Mouse (Mus musculus): Measurements from ENCODE around the gene Col9a2. TPM values are rescaled to one million over a fixed set of nuclear protein-coding genes. Genes with fewer than 3 reads are reported as not detected.

Gene Col9a2
- total and polyA plus RNA-seq, 2 experiments from 2014 or later: 19.7 to 38.4 TPM

GRCm38 (mm10) chr4:121028146-121028545 is 11.0 kb upstream of the Col9a2 start:
- ATAC-seq (ENCODE audit: low FRiP score): no peak
- Histone ChIP-seq H3K4me1 (ENCODE audit: insufficient read depth, low read length) (no peaks in the 10 kb centered on the region), H3K9ac (replicated peaks; ENCODE audit: low read length, poor library complexity, severe bottlenecking) (no peak overlapping the region), H3K9me3 (ENCODE audit: low read length) (no peaks in the 10 kb centered on the region), H3K27ac (ENCODE audit: low read depth, low read length) (no peak overlapping the region), H3K27me3 (ENCODE audit: insufficient read depth, low read length) (no peaks in the 10 kb centered on the region), H3K4me2 (ENCODE audit: low read depth, low read length, poor library complexity, severe bottlenecking) (no peak overlapping the region), H3K36me3 (ENCODE audit: insufficient read depth, low read length) (no peaks in the 10 kb centered on the region), H3K4me3 (ENCODE audit: low read depth, low read length) (no peak overlapping the region)
- 89% methylated on average over 1 of the region's 1 CpGs for WGBS
- TF ChIP-seq CTCF (IDR thresholded peaks at IDR 0.05): no peak
- no peak for DNase-seq (ENCODE audit: low spot score)

- H3K4me2 ChIP-seq (ENCODE audit: low read depth, low read length, poor library complexity, severe bottlenecking): no peak overlapping the region
- H3K4me3 ChIP-seq (ENCODE audit: low read depth, low read length): no peak overlapping the region
- H3K36me3 ChIP-seq (ENCODE audit: insufficient read depth, low read length): no peaks in the 10 kb centered on the region
- no peaks in the 10 kb centered on the region for H3K4me1 ChIP-seq (ENCODE audit: insufficient read depth, low read length)
- ATAC-seq (ENCODE audit: low FRiP score) (no peak), DNase-seq (ENCODE audit: low spot score) (peak; percentile 58)
- H3K9ac ChIP-seq (replicated peaks; ENCODE audit: low read length, poor library complexity, severe bottlenecking): no peak overlapping the region
- H3K27me3 ChIP-seq (ENCODE audit: insufficient read depth, low read length): no peaks in the 10 kb centered on the region
- 28% methylated on average over 14 of the region's 14 CpGs for WGBS
- TF ChIP-seq CTCF (IDR thresholded peaks at IDR 0.05): peak; percentile 82
- H3K9me3 ChIP-seq (ENCODE audit: low read length): no peaks in the 10 kb centered on the region
- no peak overlapping the region for H3K27ac ChIP-seq (ENCODE audit: low read depth, low read length)
Observed at GRCm38 (mm10) chr4:121028659-121029392, 10.4 kb upstream of the Col9a2 start.

- H3K4me1 ChIP-seq (ENCODE audit: insufficient read depth, low read length): no peaks in the 10 kb centered on the region
- no peak for ATAC-seq (ENCODE audit: low FRiP score)
- no peaks in the 10 kb centered on the region for H3K27me3 ChIP-seq (ENCODE audit: insufficient read depth, low read length)
- H3K4me2 ChIP-seq (ENCODE audit: low read depth, low read length, poor library complexity, severe bottlenecking): no peak overlapping the region
- WGBS: 84% methylated on average over 3 of the region's 3 CpGs
- no peak for DNase-seq (ENCODE audit: low spot score)
- no peak overlapping the region for H3K27ac ChIP-seq (ENCODE audit: low read depth, low read length)
- H3K9me3 ChIP-seq (ENCODE audit: low read length): no peaks in the 10 kb centered on the region
- TF ChIP-seq CTCF (IDR thresholded peaks at IDR 0.05): peak; percentile 40; the same call in 1 of the 2 replicates
- H3K4me3 ChIP-seq (ENCODE audit: low read depth, low read length): no peak overlapping the region
- H3K36me3 ChIP-seq (ENCODE audit: insufficient read depth, low read length): no peaks in the 10 kb centered on the region
- H3K9ac ChIP-seq (replicated peaks; ENCODE audit: low read length, poor library complexity, severe bottlenecking): no peak overlapping the region
Observed at GRCm38 (mm10) chr4:121029632-121030031, 9.6 kb upstream of the Col9a2 start.

GRCm38 (mm10) chr4:121031440-121031839 is 7.7 kb upstream of the Col9a2 start:
- no peak for ATAC-seq (ENCODE audit: low FRiP score)
- H3K27ac ChIP-seq (ENCODE audit: low read depth, low read length): no peak overlapping the region
- no peaks in the 10 kb centered on the region for H3K36me3 ChIP-seq (ENCODE audit: insufficient read depth, low read length)
- TF ChIP-seq CTCF (IDR thresholded peaks at IDR 0.05): peak; percentile 59
- H3K4me2 ChIP-seq (ENCODE audit: low read depth, low read length, poor library complexity, severe bottlenecking): no peak overlapping the region
- H3K4me1 ChIP-seq (ENCODE audit: insufficient read depth, low read length): no peaks in the 10 kb centered on the region
- H3K9ac ChIP-seq (replicated peaks; ENCODE audit: low read length, poor library complexity, severe bottlenecking): no peak overlapping the region
- no peaks in the 10 kb centered on the region for H3K27me3 ChIP-seq (ENCODE audit: insufficient read depth, low read length)
- no peak overlapping the region for H3K4me3 ChIP-seq (ENCODE audit: low read depth, low read length)
- no peak for DNase-seq (ENCODE audit: low spot score)
- WGBS: 51% methylated on average over 4 of the region's 4 CpGs
- H3K9me3 ChIP-seq (ENCODE audit: low read length): no peaks in the 10 kb centered on the region

- Histone ChIP-seq H3K27ac (ENCODE audit: low read depth, low read length) (no peak overlapping the region), H3K27me3 (ENCODE audit: insufficient read depth, low read length) (no peaks in the 10 kb centered on the region), H3K9me3 (ENCODE audit: low read length) (no peaks in the 10 kb centered on the region), H3K4me2 (ENCODE audit: low read depth, low read length, poor library complexity, severe bottlenecking) (no peak overlapping the region), H3K4me3 (ENCODE audit: low read depth, low read length) (no peak overlapping the region), H3K4me1 (ENCODE audit: insufficient read depth, low read length) (no peaks in the 10 kb centered on the region), H3K9ac (replicated peaks; ENCODE audit: low read length, poor library complexity, severe bottlenecking) (no peak overlapping the region), H3K36me3 (ENCODE audit: insufficient read depth, low read length) (no peaks in the 10 kb centered on the region)
- ATAC-seq (ENCODE audit: low FRiP score): no peak
- WGBS: 69% methylated on average over 2 of the region's 2 CpGs
- TF ChIP-seq CTCF (IDR thresholded peaks at IDR 0.05): peak; percentile 30
- no peak for DNase-seq (ENCODE audit: low spot score)
Observed at GRCm38 (mm10) chr4:121033006-121033405, 6.2 kb upstream of the Col9a2 start.

- peak overlapping the region; percentile 53 for H3K4me2 ChIP-seq (ENCODE audit: low read depth, low read length, poor library complexity, severe bottlenecking)
- H3K9ac ChIP-seq (replicated peaks; ENCODE audit: low read length, poor library complexity, severe bottlenecking): 0 out of 2 replicates have a peak overlapping the region, but pooled peaks have one; percentile 63
- peak overlapping the region; percentile 37 for H3K4me3 ChIP-seq (ENCODE audit: low read depth, low read length)
- 59% methylated on average over 14 of the region's 14 CpGs for WGBS
- 0 out of 2 replicates have a peak, but pooled peaks cover 4% of the 10 kb centered on the region for H3K4me1 ChIP-seq (ENCODE audit: insufficient read depth, low read length)
- no peak for TF ChIP-seq CTCF (IDR thresholded peaks at IDR 0.05)
- no peaks in the 10 kb centered on the region for H3K9me3 ChIP-seq (ENCODE audit: low read length)
- DNase-seq (ENCODE audit: low spot score) (no peak), ATAC-seq (ENCODE audit: low FRiP score) (no peak; the same call in 1 of the 2 replicates)
- 0 out of 2 replicates have a peak, but pooled peaks cover 3% of the 10 kb centered on the region for H3K36me3 ChIP-seq (ENCODE audit: insufficient read depth, low read length)
- H3K27ac ChIP-seq (ENCODE audit: low read depth, low read length): peak overlapping the region; percentile 47; the same call in 1 of the 2 replicates
- no peaks in the 10 kb centered on the region for H3K27me3 ChIP-seq (ENCODE audit: insufficient read depth, low read length)
Observed at GRCm38 (mm10) chr4:121040323-121040722, 1.1 kb downstream of the Col9a2 start.
